7 mouse cellular contexts compared by ENCODE assay signal in the genomic region with DNA sequence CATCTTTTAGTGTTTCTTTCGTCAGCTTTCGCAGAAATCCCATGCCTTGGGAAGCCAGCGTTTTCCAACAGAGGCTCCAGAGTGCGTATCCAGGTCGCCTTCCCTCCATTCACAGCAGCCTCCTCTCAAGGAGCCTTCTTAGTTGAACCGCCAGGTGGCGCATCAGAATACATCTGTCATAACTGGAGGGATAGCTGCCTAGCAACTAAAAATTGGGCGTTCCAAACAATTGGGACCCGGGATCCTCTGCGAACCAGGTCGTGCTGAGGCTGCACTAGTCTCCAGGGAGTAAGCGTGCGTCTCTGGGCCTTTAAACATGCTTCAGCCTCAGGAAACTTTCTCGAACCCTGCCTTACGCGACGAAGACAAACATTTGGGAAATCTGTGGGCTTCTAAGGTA. TPM values are rescaled to one million over a fixed set of nuclear protein-coding genes. Genes with fewer than 3 reads are reported as not detected.
DNase-seq lines count a peak whose midpoint lies in the region; ATAC-seq and TF ChIP-seq lines count a peak whose summit lies in the region.

No protein-coding gene starts in this region.

- H3K4me2 ChIP-seq in midbrain, embryonic 13.5 days (replicated peaks), result peak overlapping the region; percentile 90

- ATAC-seq in midbrain, embryonic 13.5 days, result peak; percentile 55

- H3K9ac ChIP-seq in midbrain, embryonic 13.5 days (replicated peaks), result no peak overlapping the region

- 5% methylated on average over 17 of the region's 17 CpGs for WGBS in embryonic facial prominence, embryonic 10.5 days
- WGBS in limb, embryonic 10.5 days, result 9% methylated on average over 17 of the region's 17 CpGs
- 6% methylated on average over 17 of the region's 17 CpGs for WGBS in midbrain, embryonic 13.5 days
- 5% methylated on average over 17 of the region's 17 CpGs for WGBS in small intestine, adult 2 months

- no peak overlapping the region for H3K27ac ChIP-seq in embryonic facial prominence, embryonic 10.5 days (replicated peaks)
- no peak overlapping the region for H3K27ac ChIP-seq in limb, embryonic 10.5 days
- peak overlapping the region; percentile 46; the same call in 1 of the 2 replicates for H3K27ac ChIP-seq in midbrain, embryonic 13.5 days
- no peak overlapping the region for H3K27ac ChIP-seq in small intestine, adult 2 months (ENCODE audit: insufficient read depth, low read depth, low read length)

- no peaks in the 10 kb centered on the region for H3K9me3 ChIP-seq in embryonic facial prominence, embryonic 10.5 days
- no peaks in the 10 kb centered on the region for H3K9me3 ChIP-seq in limb, embryonic 10.5 days (replicated peaks)
- no peaks in the 10 kb centered on the region for H3K9me3 ChIP-seq in midbrain, embryonic 13.5 days

- DNase-seq in adrenal gland, postnatal 14 days, result peak; percentile 89
- peak; percentile 88 for DNase-seq in embryonic facial prominence, embryonic 10.5 days (ENCODE audit: low spot score)
- DNase-seq in heart, adult 11 months, result peak; percentile 98
- DNase-seq in kidney, adult 11 months, result peak; percentile 78
- DNase-seq in limb, embryonic 10.5 days (ENCODE audit: low spot score), result peak; percentile 85

- peaks cover 45% of the 10 kb centered on the region for H3K27me3 ChIP-seq in embryonic facial prominence, embryonic 10.5 days (replicated peaks; ENCODE audit: low read depth, poor library complexity, severe bottlenecking)
- peaks cover 49% of the 10 kb centered on the region for H3K27me3 ChIP-seq in limb, embryonic 10.5 days (ENCODE audit: low read depth, poor library complexity, severe bottlenecking)
- H3K27me3 ChIP-seq in midbrain, embryonic 13.5 days, result peaks cover 6% of the 10 kb centered on the region; the same call in 1 of the 2 replicates
- no peaks in the 10 kb centered on the region for H3K27me3 ChIP-seq in small intestine, adult 2 months (ENCODE audit: control insufficient read depth, insufficient read depth, low read length)

- TF ChIP-seq CTCF in small intestine, adult 2 months (IDR thresholded peaks at IDR 0.05; ENCODE audit: extremely low read depth, insufficient read length, insufficient replicate concordance, low read depth, low read length), result peak; percentile 85

- peaks cover 17% of the 10 kb centered on the region for H3K4me1 ChIP-seq in embryonic facial prominence, embryonic 10.5 days
- peaks cover 11% of the 10 kb centered on the region for H3K4me1 ChIP-seq in limb, embryonic 10.5 days
- peaks cover 17% of the 10 kb centered on the region for H3K4me1 ChIP-seq in midbrain, embryonic 13.5 days (replicated peaks)
- peaks cover 13% of the 10 kb centered on the region for H3K4me1 ChIP-seq in small intestine, adult 2 months (ENCODE audit: control insufficient read depth, insufficient read depth, insufficient read length, low read length)

- peak overlapping the region; percentile 51 for H3K4me3 ChIP-seq in embryonic facial prominence, embryonic 10.5 days
- peak overlapping the region; percentile 36 for H3K4me3 ChIP-seq in limb, embryonic 10.5 days
- peak overlapping the region; percentile 22 for H3K4me3 ChIP-seq in midbrain, embryonic 13.5 days (replicated peaks)
- H3K4me3 ChIP-seq in small intestine, adult 2 months (ENCODE audit: low read depth, low read length), result no peak overlapping the region

- TF ChIP-seq POLR2A in small intestine, adult 2 months (IDR thresholded peaks at IDR 0.05; ENCODE audit: low read depth, low read length), result no peak; the same call in 1 of the 2 replicates

- H3K36me3 ChIP-seq in embryonic facial prominence, embryonic 10.5 days (replicated peaks), result no peaks in the 10 kb centered on the region
- H3K36me3 ChIP-seq in limb, embryonic 10.5 days, result no peaks in the 10 kb centered on the region
- no peaks in the 10 kb centered on the region for H3K36me3 ChIP-seq in midbrain, embryonic 13.5 days
- H3K36me3 ChIP-seq in small intestine, adult 2 months (ENCODE audit: control insufficient read depth, insufficient read depth, low read length), result no peaks in the 10 kb centered on the region

RNA-seq across cellular contexts. Expression of gene 5330417C22Rik, which starts 1.0 kb away (rescaled TPM):
- 1.5 and 4.7 TPM in 2 replicates for total RNA-seq in adrenal gland, postnatal 14 days (2021)
- polyA plus RNA-seq in embryonic facial prominence, embryonic 10.5 days (2016; fragmentation: Nextera tagmentation; extraction: Ambion mirVana), result 0.40 and 0.64 TPM in 2 replicates
- polyA plus RNA-seq in limb, embryonic 10.5 days (2016; fragmentation: Nextera tagmentation; extraction: Ambion mirVana), result 0.28 and 0.40 TPM in 2 replicates
- polyA plus RNA-seq in midbrain, embryonic 13.5 days (2015; fragmentation: Nextera tagmentation; extraction: Ambion mirVana), result 7.5 and 9.8 TPM in 2 replicates
- polyA plus RNA-seq in small intestine, adult 2 months (2012; rRNA removed), result 15.2 and 19.4 TPM in 2 replicates

RNA-seq across cellular contexts. Expression of gene 1700013F07Rik, which starts 3.4 kb away (rescaled TPM):
- total RNA-seq in adrenal gland, postnatal 14 days (2021), result not detected in 2 replicates
- 0.38 TPM in 1 of 2 replicates, not detected in the other for polyA plus RNA-seq in embryonic facial prominence, embryonic 10.5 days (2016; fragmentation: Nextera tagmentation; extraction: Ambion mirVana)
- 0.20 TPM in 1 of 2 replicates, not detected in the other for polyA plus RNA-seq in limb, embryonic 10.5 days (2016; fragmentation: Nextera tagmentation; extraction: Ambion mirVana)
- polyA plus RNA-seq in midbrain, embryonic 13.5 days (2015; fragmentation: Nextera tagmentation; extraction: Ambion mirVana), result 0.58 and 1.3 TPM in 2 replicates
- polyA plus RNA-seq in small intestine, adult 2 months (2012; rRNA removed), result not detected in 2 replicates

RNA-seq across cellular contexts. Expression of gene Tmem167b, which starts 25.0 kb away (rescaled TPM):
- 41.3 and 43.1 TPM in 2 replicates for total RNA-seq in adrenal gland, postnatal 14 days (2021)
- polyA plus RNA-seq in embryonic facial prominence, embryonic 10.5 days (2016; fragmentation: Nextera tagmentation; extraction: Ambion mirVana), result 31.0 and 33.0 TPM in 2 replicates
- polyA plus RNA-seq in limb, embryonic 10.5 days (2016; fragmentation: Nextera tagmentation; extraction: Ambion mirVana), result 25.2 and 34.9 TPM in 2 replicates
- polyA plus RNA-seq in midbrain, embryonic 13.5 days (2015; fragmentation: Nextera tagmentation; extraction: Ambion mirVana), result 66.4 and 67.6 TPM in 2 replicates
- polyA plus RNA-seq in small intestine, adult 2 months (2012; rRNA removed), result 1.4 and 2.9 TPM in 2 replicates

RNA-seq across cellular contexts. Expression of gene Taf13, which starts 34.2 kb away (rescaled TPM):
- total RNA-seq in adrenal gland, postnatal 14 days (2021), result 23.5 and 29.5 TPM in 2 replicates
- 50.8 and 52.7 TPM in 2 replicates for polyA plus RNA-seq in embryonic facial prominence, embryonic 10.5 days (2016; fragmentation: Nextera tagmentation; extraction: Ambion mirVana)
- polyA plus RNA-seq in limb, embryonic 10.5 days (2016; fragmentation: Nextera tagmentation; extraction: Ambion mirVana), result 47.3 and 53.2 TPM in 2 replicates
- polyA plus RNA-seq in midbrain, embryonic 13.5 days (2015; fragmentation: Nextera tagmentation; extraction: Ambion mirVana), result 68.8 and 82.1 TPM in 2 replicates
- 0.06 and 0.51 TPM in 2 replicates for polyA plus RNA-seq in small intestine, adult 2 months (2012; rRNA removed)

RNA-seq across cellular contexts. Expression of gene Wdr47, which starts 53.8 kb away (rescaled TPM):
- 6.2 and 8.0 TPM in 2 replicates for total RNA-seq in adrenal gland, postnatal 14 days (2021)
- polyA plus RNA-seq in embryonic facial prominence, embryonic 10.5 days (2016; fragmentation: Nextera tagmentation; extraction: Ambion mirVana), result 11.3 and 14.0 TPM in 2 replicates
- 6.1 and 7.3 TPM in 2 replicates for polyA plus RNA-seq in limb, embryonic 10.5 days (2016; fragmentation: Nextera tagmentation; extraction: Ambion mirVana)
- polyA plus RNA-seq in midbrain, embryonic 13.5 days (2015; fragmentation: Nextera tagmentation; extraction: Ambion mirVana), result 95.9 and 98.5 TPM in 2 replicates
- 0.94 and 1.3 TPM in 2 replicates for polyA plus RNA-seq in small intestine, adult 2 months (2012; rRNA removed)
